Mouse (Mus musculus): ENCODE data around the gene Tdp1.
A peak's percentile ranks its signal among the peaks of the same experiment; 100 is the strongest.

Tdp1 gene

GRCm38 (mm10) chr12:99884269-99885261 lies at the start of gene Tdp1, which contains the start of gene Efcab11:
Gene Tdp1 (plus strand): TSS chr12:99884517.
Gene Efcab11 (minus strand): TSS chr12:99884439.
- DNase-seq (ENCODE audit: inconsistent age in 2 of 2, low spot score in 1 of 2), result peak; percentile 94 to 97

GRCm38 (mm10) chr12:99836404-99837131 lies 47.7 kb upstream of the Tdp1 start:
- DNase-seq (ENCODE audit: inconsistent age in 2 of 2, low spot score in 1 of 2), result peak; percentile 37 to 74

GRCm38 (mm10) chr12:99837528-99837927 lies 46.8 kb upstream of the Tdp1 start:
- no peak for DNase-seq (ENCODE audit: inconsistent age in 2 of 2, low spot score in 1 of 2)

GRCm38 (mm10) chr12:99838109-99838508 lies 46.2 kb upstream of the Tdp1 start:
- no peak for DNase-seq (ENCODE audit: inconsistent age in 2 of 2, low spot score in 1 of 2)

GRCm38 (mm10) chr12:99838703-99839102 lies 45.6 kb upstream of the Tdp1 start:
- DNase-seq (ENCODE audit: inconsistent age in 2 of 2, low spot score in 1 of 2), result peak in 1 of 2 experiments; percentile 24

GRCm38 (mm10) chr12:99844951-99845350 lies 39.4 kb upstream of the Tdp1 start:
- no peak for DNase-seq (ENCODE audit: inconsistent age in 2 of 2, low spot score in 1 of 2)

- DNase-seq (ENCODE audit: inconsistent age in 2 of 2, low spot score in 1 of 2), result no peak
Measured at GRCm38 (mm10) chr12:99849996-99850395, 34.3 kb upstream of the Tdp1 start.

GRCm38 (mm10) chr12:99853323-99854258 lies 30.7 kb upstream of the Tdp1 start:
- no peak for DNase-seq (ENCODE audit: inconsistent age in 2 of 2, low spot score in 1 of 2)

- no peak for DNase-seq (ENCODE audit: inconsistent age in 2 of 2, low spot score in 1 of 2)
Measured at GRCm38 (mm10) chr12:99856011-99856410, 28.3 kb upstream of the Tdp1 start.

GRCm38 (mm10) chr12:99858664-99859063 lies 25.7 kb upstream of the Tdp1 start:
- DNase-seq (ENCODE audit: inconsistent age in 2 of 2, low spot score in 1 of 2), result no peak

- no peak for DNase-seq (ENCODE audit: inconsistent age in 2 of 2, low spot score in 1 of 2)
Measured at GRCm38 (mm10) chr12:99859391-99860100, 24.8 kb upstream of the Tdp1 start.

- peak in 1 of 2 experiments; percentile 32 for DNase-seq (ENCODE audit: inconsistent age in 2 of 2, low spot score in 1 of 2)
Measured at GRCm38 (mm10) chr12:99860981-99861380, 23.3 kb upstream of the Tdp1 start.

GRCm38 (mm10) chr12:99864613-99865012 lies 19.7 kb upstream of the Tdp1 start:
- no peak for DNase-seq (ENCODE audit: inconsistent age in 2 of 2, low spot score in 1 of 2)

GRCm38 (mm10) chr12:99868821-99869220 lies 15.5 kb upstream of the Tdp1 start:
- no peak for DNase-seq (ENCODE audit: inconsistent age in 2 of 2, low spot score in 1 of 2)

GRCm38 (mm10) chr12:99873443-99873842 lies 10.9 kb upstream of the Tdp1 start:
- no peak for DNase-seq (ENCODE audit: inconsistent age in 2 of 2, low spot score in 1 of 2)

GRCm38 (mm10) chr12:99874609-99875008 lies 9.7 kb upstream of the Tdp1 start:
- no peak for DNase-seq (ENCODE audit: inconsistent age in 2 of 2, low spot score in 1 of 2)

- peak; percentile 88 to 94 for DNase-seq (ENCODE audit: inconsistent age in 2 of 2, low spot score in 1 of 2)
Measured at GRCm38 (mm10) chr12:99883000-99883712, 1.2 kb upstream of the Tdp1 start.

- no peak for DNase-seq (ENCODE audit: inconsistent age in 2 of 2, low spot score in 1 of 2)
Measured at GRCm38 (mm10) chr12:99883713-99884105, 608 bp upstream of the Tdp1 start.

GRCm38 (mm10) chr12:99885282-99885901 lies 1.1 kb downstream of the Tdp1 start:
- DNase-seq (ENCODE audit: inconsistent age in 2 of 2, low spot score in 1 of 2), result no peak

All from adrenal gland, adult (tissue).